Mouse (Mus musculus): ENCODE data around the gene Krtap5-1.
"Not testable (repeated sequence)": the region's sequence is repeated elsewhere in the genome, so short reads cannot be mapped to it uniquely, and the experiment has no call there.

DNA sequence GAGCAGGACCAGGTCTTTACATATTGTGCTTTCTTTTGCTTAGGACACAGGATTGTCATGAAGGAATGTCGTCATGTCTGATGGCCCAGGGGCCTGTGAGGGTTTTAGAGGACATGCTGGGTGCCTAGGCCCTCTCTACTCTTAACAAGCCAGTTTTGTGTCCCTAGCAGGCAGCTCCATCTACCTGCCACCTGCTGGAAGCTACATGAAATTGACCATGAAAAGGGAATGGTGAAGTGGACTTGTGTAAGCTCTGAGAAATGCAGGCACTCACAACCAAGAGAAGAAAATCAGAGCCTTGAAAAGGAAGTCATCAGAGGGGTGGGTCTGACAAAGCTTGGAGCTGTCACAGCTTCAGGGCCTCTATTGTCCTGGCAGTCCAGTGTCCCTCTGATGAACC lies 17.6 kb downstream of the Krtap5-1 start:
- not testable (repeated sequence) for TF ChIP-seq CTCF (IDR thresholded peaks at IDR 0.05; ENCODE audit: insufficient read depth, low read length); POLR2A (IDR thresholded peaks at IDR 0.05; ENCODE audit: borderline replicate concordance, extremely low read depth, low read depth, low read length)

Data from lung, adult 2 months (tissue).